Comparison of ENCODE assay signal across 15 mouse cellular contexts in the genomic region with DNA sequence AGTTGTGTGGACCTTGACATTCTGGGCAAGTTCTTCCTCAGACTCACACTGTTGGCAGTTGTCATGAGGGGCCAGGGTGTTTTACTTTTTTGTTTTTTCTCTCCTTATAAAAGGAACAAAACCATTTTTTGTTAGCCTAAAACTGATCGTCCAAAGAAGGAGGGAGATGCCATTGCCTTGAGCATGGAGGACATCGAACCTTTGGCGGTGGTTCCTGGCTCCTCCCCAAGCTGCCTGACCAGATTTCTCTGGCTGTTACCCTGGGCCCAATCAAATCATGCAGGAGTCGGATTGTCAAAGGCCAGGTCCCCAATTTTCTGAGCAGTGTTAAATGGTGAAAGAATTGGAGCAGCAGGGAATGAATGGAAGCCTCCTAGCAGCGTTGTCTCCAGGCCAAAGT.
"Had no signal": no experiment of that assay in that cellular context is flagged by ENCODE, and none has a peak within 500 bp of the region (broad histone marks: within the 10 kb centered on the region; RNA-seq: fewer than 3 reads in every experiment).

No protein-coding gene starts in this region.

- H3K4me3 ChIP-seq: neural tube, embryonic 15.5 days; stomach, embryonic 15.5 days had no signal

- H3K27ac ChIP-seq: neural tube, embryonic 15.5 days; stomach, embryonic 15.5 days; stomach, postnatal 0 days had no signal

- H3K36me3 ChIP-seq: neural tube, embryonic 15.5 days; stomach, embryonic 15.5 days had no signal

- H3K9ac ChIP-seq: neural tube, embryonic 15.5 days; stomach, embryonic 15.5 days had no signal

- H3K4me1 ChIP-seq: stomach, embryonic 15.5 days had no signal

- H3K27me3 ChIP-seq: neural tube, embryonic 15.5 days; stomach, embryonic 15.5 days had no signal

- DNase-seq: retina, postnatal 1 day; right cerebral cortex, adult 18-20 months; right cerebral cortex, postnatal 14 days; right cerebral cortex, postnatal 25 days; right cerebral cortex, postnatal 4 days; spleen, adult 18-20 months; thymus, adult 18-20 months; thymus, adult 2 months; thymus, postnatal 14 days; thymus, postnatal 25 days; thymus, postnatal 36 days; thymus, postnatal 4 days had no signal
